Mouse (Mus musculus) c-Kit-positive CD71-negative TER-119-negative erythroid progenitor cells, embryonic 14.5 days (primary cell): ENCODE data around the gene Igsf8.

Experiments used
- DNase-seq: peaks from one replicate; pipeline ENCODE4 v3.0.0-alpha.2; 2013; ENCODE audit warnings: low read depth

The Igsf8 gene

GRCm38 (mm10) chr1:172323801-172324359, 62.4 kb downstream of the Igsf8 start:
- DNase-seq: no peak

GRCm38 (mm10) chr1:172324725-172325124, 63.3 kb downstream of the Igsf8 start:
- peak; percentile 73 for DNase-seq

- no peak for DNase-seq
Measured at GRCm38 (mm10) chr1:172325680-172326535, 64.5 kb downstream of the Igsf8 start.

GRCm38 (mm10) chr1:172326684-172327083, 65.2 kb downstream of the Igsf8 start:
- no peak for DNase-seq

- no peak for DNase-seq
Measured at GRCm38 (mm10) chr1:172327206-172328001, 66.0 kb downstream of the Igsf8 start.

GRCm38 (mm10) chr1:172328041-172328440, 66.6 kb downstream of the Igsf8 start:
- DNase-seq: no peak

GRCm38 (mm10) chr1:172328461-172328860, 67.0 kb downstream of the Igsf8 start:
- DNase-seq: no peak

- no peak for DNase-seq
Measured at GRCm38 (mm10) chr1:172329131-172329530, 67.7 kb downstream of the Igsf8 start, which contains the start of gene Kcnj9. Gene Kcnj9 (minus strand): TSS chr1:172329318.

GRCm38 (mm10) chr1:172329616-172330015, 68.2 kb downstream of the Igsf8 start:
- no peak for DNase-seq

- no peak for DNase-seq
Measured at GRCm38 (mm10) chr1:172331422-172331947, 70.0 kb downstream of the Igsf8 start.

- no peak for DNase-seq
Measured at GRCm38 (mm10) chr1:172332925-172333324, 71.5 kb downstream of the Igsf8 start.

- DNase-seq: no peak
Measured at GRCm38 (mm10) chr1:172333512-172333911, 72.1 kb downstream of the Igsf8 start.

- DNase-seq: no peak
Measured at GRCm38 (mm10) chr1:172335804-172336203, 74.4 kb downstream of the Igsf8 start.

GRCm38 (mm10) chr1:172337411-172338185, 76.2 kb downstream of the Igsf8 start:
- DNase-seq: no peak

GRCm38 (mm10) chr1:172340729-172341321, 79.4 kb downstream of the Igsf8 start, which contains the start of gene Kcnj10:
Gene Kcnj10 (plus strand): TSS chr1:172341210.
- DNase-seq: peak; percentile 46

- no peak for DNase-seq
Measured at GRCm38 (mm10) chr1:172341386-172341785, 79.9 kb downstream of the Igsf8 start.

- no peak for DNase-seq
Measured at GRCm38 (mm10) chr1:172342729-172343128, 81.3 kb downstream of the Igsf8 start.

- no peak for DNase-seq
Measured at GRCm38 (mm10) chr1:172343914-172344313, 82.5 kb downstream of the Igsf8 start.

GRCm38 (mm10) chr1:172344820-172345219, 83.4 kb downstream of the Igsf8 start:
- no peak for DNase-seq

- DNase-seq: no peak
Measured at GRCm38 (mm10) chr1:172346707-172347106, 85.3 kb downstream of the Igsf8 start.

GRCm38 (mm10) chr1:172347382-172347781, 85.9 kb downstream of the Igsf8 start:
- DNase-seq: no peak
